Mouse (Mus musculus) kidney, embryonic 14.5 days (tissue): ENCODE measurements around the gene Ube2v1. TPM values are rescaled to one million over a fixed set of nuclear protein-coding genes. Genes with fewer than 3 reads are reported as not detected.

Source experiments
- ATAC-seq: fragments of 200-750 bp; cut with Nextera tagmentation; 2 replicates; pipeline ENCODE4 v1.8.0; 2017; ENCODE audit warnings: moderate number of reproducible peaks, mild to moderate bottlenecking, moderate TSS enrichment, moderate library complexity; ENCODE audit not compliant: low FRiP score, low TSS enrichment
- H3K27ac ChIP-seq: fragments of 300-500 bp; sonication (generic); 2 replicates; pipeline ENCODE4 v1.5.1; 2014; ENCODE audit warnings: low read depth, mild to moderate bottlenecking, low read length, moderate library complexity, mixed read lengths
- H3K27me3 ChIP-seq: fragments of 300-500 bp; sonication (generic); 2 replicates; pipeline ENCODE4 v1.6.1; 2014; ENCODE audit warnings: mild to moderate bottlenecking, low read length; ENCODE audit not compliant: control insufficient read depth, insufficient read depth
- H3K36me3 ChIP-seq: fragments of 300-500 bp; sonication (generic); 2 replicates; pipeline ENCODE4 v1.6.1; 2014; ENCODE audit warnings: low read length, mixed read lengths; ENCODE audit not compliant: control insufficient read depth, insufficient read depth
- H3K4me1 ChIP-seq: fragments of 300-500 bp; sonication (generic); 2 replicates; pipeline ENCODE4 v1.6.1; 2014; ENCODE audit warnings: low read length, mixed read lengths; ENCODE audit not compliant: control insufficient read depth, insufficient read depth
- H3K4me2 ChIP-seq: fragments of 300-500 bp; sonication (generic); replicated peaks from 2 replicates; pipeline ENCODE4 v1.6.1; 2014; ENCODE audit warnings: low read depth, mild to moderate bottlenecking, low read length
- H3K4me3 ChIP-seq: fragments of 300-500 bp; sonication (generic); 2 replicates; pipeline ENCODE4 v1.5.1; 2014; ENCODE audit warnings: mild to moderate bottlenecking, low read length
- H3K9ac ChIP-seq: fragments of 300-500 bp; sonication (generic); 2 replicates; pipeline ENCODE4 v1.6.1; 2014; ENCODE audit warnings: low read depth, mild to moderate bottlenecking, low read length, moderate library complexity
- H3K9me3 ChIP-seq: fragments of 300-500 bp; sonication (generic); 2 replicates; pipeline ENCODE4 v1.6.1; 2016; ENCODE audit warnings: low read length; ENCODE audit not compliant: control insufficient read depth
- WGBS: fragments of 180-500 bp; shearing (Covaris S2); extraction: QIAGEN DNeasy Blood & Tissue Kit; methylation state at CpG from one replicate; pipeline ENCODE4 v1.1.7; 2014; 5-methylcytosine and 5-hydroxymethylcytosine counted together
- polyA plus RNA-seq: library from polyadenylated mRNA; unstranded; fragments of >200 nt; fragmentation: Nextera tagmentation; extraction: Ambion mirVana; gene quantifications from 2 replicates; pipeline ENCODE4 v1.2.1, GENCODE M21; 2014

Ube2v1 gene
- 212 and 283 TPM in 2 replicates for polyA plus RNA-seq

- peak within 1 kb of the TSS; percentile 92 for H3K4me3 ChIP-seq
- H3K27me3 ChIP-seq, result no peaks in the 10 kb centered on the region
- H3K4me1 ChIP-seq, result peaks cover 29% of the 10 kb centered on the region
- peak within 1 kb of the TSS; percentile 96 for H3K9ac ChIP-seq
- no peaks in the 10 kb centered on the region for H3K9me3 ChIP-seq
- H3K4me2 ChIP-seq, result peak within 1 kb of the TSS; percentile 88
- ATAC-seq, result peak; percentile 86
- peak within 1 kb of the TSS; percentile 88 for H3K27ac ChIP-seq
- WGBS, result under 1% methylated on average over 76 of the region's 87 CpGs
- peaks cover 13% of the 10 kb centered on the region for H3K36me3 ChIP-seq
Measured at GRCm38 (mm10) chr2:167631591-167632448, at the start of gene Ube2v1. TSS of gene Ube2v1 (minus strand) at chr2:167632095.

GRCm38 (mm10) chr2:167680657-167681056, 48.8 kb upstream of the Ube2v1 start:
- no peak overlapping the region for H3K27ac ChIP-seq
- WGBS, result 53% methylated on average over 5 of the region's 5 CpGs
- H3K9me3 ChIP-seq, result no peaks in the 10 kb centered on the region
- no peak overlapping the region for H3K4me3 ChIP-seq
- H3K27me3 ChIP-seq, result no peaks in the 10 kb centered on the region
- no peak overlapping the region for H3K4me2 ChIP-seq
- H3K4me1 ChIP-seq, result no peaks in the 10 kb centered on the region
- no peak for ATAC-seq
- H3K36me3 ChIP-seq, result no peaks in the 10 kb centered on the region
- H3K9ac ChIP-seq, result no peak overlapping the region

- Histone ChIP-seq H3K36me3 (no peaks in the 10 kb centered on the region), H3K4me3 (no peak overlapping the region), H3K27me3 (no peaks in the 10 kb centered on the region), H3K9me3 (no peaks in the 10 kb centered on the region), H3K27ac (no peak overlapping the region), H3K4me2 (no peak overlapping the region), H3K9ac (no peak overlapping the region), H3K4me1 (no peaks in the 10 kb centered on the region)
- 2% methylated on average over 13 of the region's 13 CpGs for WGBS
- peak; percentile 84 for ATAC-seq
Measured at GRCm38 (mm10) chr2:167679902-167680430, 48.1 kb upstream of the Ube2v1 start.

GRCm38 (mm10) chr2:167678600-167678999, 46.7 kb upstream of the Ube2v1 start:
- Histone ChIP-seq H3K4me2 (no peak overlapping the region), H3K4me3 (no peak overlapping the region), H3K27ac (no peak overlapping the region), H3K36me3 (no peaks in the 10 kb centered on the region), H3K9ac (no peak overlapping the region), H3K27me3 (no peaks in the 10 kb centered on the region), H3K4me1 (no peaks in the 10 kb centered on the region), H3K9me3 (no peaks in the 10 kb centered on the region)
- ATAC-seq, result no peak
- WGBS, result 50% methylated on average over 5 of the region's 5 CpGs

- no peak overlapping the region for H3K9ac ChIP-seq
- no peak for ATAC-seq
Measured at GRCm38 (mm10) chr2:167675120-167675909, 43.4 kb upstream of the Ube2v1 start.

GRCm38 (mm10) chr2:167672212-167672685, 40.4 kb upstream of the Ube2v1 start:
- Histone ChIP-seq H3K4me3 (no peak overlapping the region), H3K27ac (no peak overlapping the region), H3K9ac (no peak overlapping the region), H3K4me1 (0 out of 2 replicates have a peak, but pooled peaks cover 3% of the 10 kb centered on the region), H3K9me3 (no peaks in the 10 kb centered on the region), H3K4me2 (no peak overlapping the region), H3K27me3 (no peaks in the 10 kb centered on the region), H3K36me3 (no peaks in the 10 kb centered on the region)
- 0 out of 2 replicates have a peak, but pooled peaks have one; percentile 32 for ATAC-seq
- 26% methylated on average over 13 of the region's 13 CpGs for WGBS

More at GRCm38 (mm10) chr2:167675120-167675909, 43.4 kb upstream of the Ube2v1 start:
- Histone ChIP-seq H3K4me3 (no peak overlapping the region), H3K9me3 (no peaks in the 10 kb centered on the region), H3K36me3 (no peaks in the 10 kb centered on the region), H3K4me1 (0 out of 2 replicates have a peak, but pooled peaks cover 3% of the 10 kb centered on the region), H3K27ac (no peak overlapping the region), H3K4me2 (no peak overlapping the region), H3K27me3 (no peaks in the 10 kb centered on the region)
- 40% methylated on average over 14 of the region's 14 CpGs for WGBS

- no peak for ATAC-seq
- H3K27ac ChIP-seq, result no peak overlapping the region
- WGBS, result 85% methylated on average over 5 of the region's 5 CpGs
- H3K4me3 ChIP-seq, result no peak overlapping the region
- H3K9ac ChIP-seq, result no peak overlapping the region
- 0 out of 2 replicates have a peak, but pooled peaks cover 3% of the 10 kb centered on the region for H3K4me1 ChIP-seq
- H3K27me3 ChIP-seq, result no peaks in the 10 kb centered on the region
- H3K9me3 ChIP-seq, result no peaks in the 10 kb centered on the region
- no peak overlapping the region for H3K4me2 ChIP-seq
- no peaks in the 10 kb centered on the region for H3K36me3 ChIP-seq
Measured at GRCm38 (mm10) chr2:167671101-167671633, 39.3 kb upstream of the Ube2v1 start.

- ATAC-seq, result no peak
- Histone ChIP-seq H3K4me1 (0 out of 2 replicates have a peak, but pooled peaks cover 3% of the 10 kb centered on the region), H3K27ac (no peak overlapping the region), H3K4me2 (no peak overlapping the region), H3K9me3 (no peaks in the 10 kb centered on the region), H3K36me3 (no peaks in the 10 kb centered on the region), H3K4me3 (no peak overlapping the region), H3K9ac (no peak overlapping the region), H3K27me3 (no peaks in the 10 kb centered on the region)
- 70% methylated on average over 4 of the region's 4 CpGs for WGBS
Measured at GRCm38 (mm10) chr2:167669398-167669797, 37.5 kb upstream of the Ube2v1 start.
